Mouse (Mus musculus) thymus, postnatal 25 days (tissue): ENCODE results near the gene Rep15.

ENCODE experiments used
- DNase-seq: peaks from one replicate; pipeline ENCODE4 v3.0.0; 2022

Gene Rep15

DNA sequence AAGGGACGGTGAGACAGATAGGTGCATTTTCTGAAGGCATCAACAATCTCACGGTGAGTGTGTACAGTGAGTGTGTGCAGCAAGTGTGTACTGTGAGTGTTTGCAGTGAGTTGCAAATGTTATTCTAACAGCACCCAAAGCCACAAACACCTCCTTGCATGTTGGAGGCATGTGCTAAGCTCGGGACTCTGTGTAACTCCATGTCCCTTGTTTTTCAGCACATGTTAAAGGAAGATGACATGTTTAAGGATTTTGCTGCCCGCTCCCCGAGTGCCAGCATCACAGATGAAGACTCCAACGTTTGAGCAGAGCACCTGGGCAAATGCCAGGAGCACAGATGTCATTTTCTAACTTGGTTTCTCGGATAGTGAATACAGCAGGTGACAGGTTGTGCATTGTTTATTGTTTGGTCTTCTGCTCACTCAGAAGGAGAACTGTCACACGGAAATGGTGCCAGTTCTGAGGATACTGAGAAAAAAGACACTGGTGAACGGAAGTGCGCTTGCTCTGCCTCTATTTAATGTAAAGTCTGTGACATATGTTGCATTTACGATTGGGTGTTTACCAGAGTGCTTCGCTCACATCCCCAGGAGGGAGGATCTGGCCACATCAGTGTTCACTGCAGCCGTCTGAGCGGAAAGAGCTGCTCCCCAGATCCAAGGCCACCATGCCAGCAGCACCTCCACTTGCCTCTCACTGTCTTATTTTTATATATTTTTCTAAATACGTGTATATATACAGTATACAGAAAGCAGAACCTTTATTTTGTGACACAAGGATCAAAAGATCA is 2.1 kb upstream of the Rep15 start:
- DNase-seq: no peak

DNA sequence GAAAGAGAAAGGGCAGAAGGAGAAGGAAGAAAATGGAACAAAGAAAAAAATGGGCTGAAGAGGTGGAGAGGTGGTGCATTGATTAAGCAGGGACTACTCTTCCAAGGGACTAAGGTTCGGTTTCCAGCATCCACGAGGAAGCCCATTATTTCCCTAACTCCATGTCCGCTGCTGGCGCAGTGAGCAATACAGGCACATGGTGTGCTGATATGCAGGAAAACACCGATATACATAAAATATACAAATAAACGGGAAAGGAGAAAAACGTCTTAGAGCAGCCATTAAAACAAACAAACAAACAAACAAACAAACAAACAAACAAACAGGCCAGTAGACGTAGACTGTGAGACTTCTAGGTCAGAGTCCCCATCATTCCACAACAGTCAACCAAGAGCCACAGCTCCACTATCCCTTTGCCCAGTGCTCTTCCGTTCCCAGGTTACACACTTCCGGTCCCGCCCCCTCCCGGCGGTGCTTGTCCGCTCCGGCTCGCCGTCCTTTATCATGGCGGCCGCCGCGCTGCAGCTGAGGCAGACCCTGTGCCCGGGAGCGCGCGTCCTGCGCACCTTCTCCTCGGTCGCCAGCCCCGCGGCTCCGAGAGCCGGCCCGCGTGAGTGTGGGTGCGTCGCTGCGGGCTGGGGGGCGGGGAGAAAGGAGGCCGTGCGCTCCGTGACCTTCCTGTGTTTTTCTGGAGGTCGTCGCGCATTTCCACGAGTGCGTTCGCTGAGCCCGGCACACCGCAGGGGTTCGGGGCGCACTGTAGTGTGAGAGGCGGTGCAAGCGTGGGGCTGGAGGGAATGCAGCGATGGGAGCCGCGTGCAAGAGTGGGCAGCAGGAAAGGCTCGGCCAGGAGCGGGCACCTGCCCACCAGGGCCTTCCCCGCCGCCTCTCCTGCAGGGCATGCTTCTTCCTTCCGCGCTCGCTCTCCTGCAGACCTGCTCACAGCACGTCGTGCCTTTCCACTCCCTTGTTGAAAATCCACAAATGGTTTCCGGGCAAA is 10.2 kb downstream of the Rep15 start, which contains the start of gene Mrps35:
TSS of gene Mrps35 (plus strand) at position 474 of the 1,000 bp plus-strand sequence.
- peak; percentile 89 for DNase-seq

GRCm38 (mm10) chr6:147043633-147044032 is 11.2 kb downstream of the Rep15 start:
- DNase-seq: no peak

DNA sequence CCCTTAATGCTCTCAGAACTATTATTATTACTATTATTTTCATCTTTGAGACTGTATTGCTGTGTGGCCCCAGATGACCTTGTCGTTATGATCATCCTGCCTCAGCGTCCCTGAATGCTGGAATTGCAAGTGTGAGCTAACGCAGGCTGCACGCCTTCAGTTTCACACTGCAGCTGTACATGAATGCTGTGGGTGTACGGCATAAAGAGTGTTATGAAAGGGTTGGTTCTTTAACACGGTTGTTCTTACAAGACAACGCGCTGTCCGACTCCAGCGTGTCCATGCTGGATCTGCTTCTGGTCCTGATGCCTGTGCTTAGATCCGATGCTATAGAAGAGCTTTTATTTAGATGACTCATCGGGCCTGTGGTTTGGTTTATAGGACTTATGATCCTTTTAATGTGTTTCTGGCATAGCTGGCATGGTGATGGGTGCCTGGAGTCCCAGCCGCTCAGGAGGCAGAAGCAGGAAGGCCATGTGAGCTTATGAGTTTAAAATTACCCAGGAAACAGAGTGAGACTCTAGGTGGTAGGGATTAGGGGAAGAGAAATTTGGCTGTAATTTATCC is 16.9 kb downstream of the Rep15 start:
- DNase-seq: no peak

GRCm38 (mm10) chr6:147051666-147052065 is 19.3 kb downstream of the Rep15 start:
- no peak for DNase-seq

- no peak for DNase-seq
These were observed 20.1 kb downstream of the Rep15 start for GRCm38 (mm10) chr6:147052440-147052839.

DNA sequence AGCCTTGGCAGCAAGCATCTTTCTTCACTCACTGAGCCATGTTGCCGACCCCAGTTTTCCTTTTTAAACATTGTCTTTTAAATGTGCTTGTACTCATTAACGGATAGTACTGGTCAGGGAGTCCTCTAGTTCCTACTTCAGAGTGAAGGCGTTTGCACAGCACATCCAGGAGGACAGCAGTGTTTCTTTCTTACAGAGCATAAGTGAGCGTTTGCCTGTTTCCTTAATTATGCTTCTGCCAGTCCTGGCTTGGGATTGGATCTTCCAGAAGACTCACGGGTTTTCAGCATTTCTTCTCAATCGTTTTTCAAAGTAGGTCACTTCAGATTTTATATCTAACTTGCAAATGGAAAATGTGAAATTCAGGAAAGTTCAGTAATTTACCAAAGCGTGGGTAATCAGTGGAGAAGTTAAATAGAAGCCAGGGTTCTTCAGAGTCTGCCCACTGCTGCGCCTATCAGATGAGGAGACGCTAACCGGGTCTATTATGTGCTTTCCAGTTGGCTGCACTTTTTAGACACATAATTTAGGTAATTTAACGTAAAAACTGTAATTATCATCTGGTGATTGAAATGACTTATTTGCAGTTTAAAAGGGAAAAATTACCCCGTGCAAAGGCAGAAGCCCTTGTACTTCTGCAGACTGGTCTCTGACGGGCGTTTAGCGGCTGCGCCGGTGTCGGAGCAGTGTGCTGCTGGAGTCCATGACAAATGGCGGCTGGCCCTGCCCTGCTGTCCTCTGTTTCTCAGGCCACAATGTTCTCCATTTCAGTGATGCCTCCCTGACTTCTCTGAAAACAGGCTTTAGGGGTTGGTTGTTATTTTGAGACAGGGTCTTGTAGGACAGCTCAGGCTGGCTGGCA is 21.6 kb downstream of the Rep15 start:
- no peak for DNase-seq

GRCm38 (mm10) chr6:147055374-147055977 is 23.1 kb downstream of the Rep15 start:
- DNase-seq: no peak

GRCm38 (mm10) chr6:147059326-147059725 is 26.9 kb downstream of the Rep15 start:
- DNase-seq: no peak

DNA sequence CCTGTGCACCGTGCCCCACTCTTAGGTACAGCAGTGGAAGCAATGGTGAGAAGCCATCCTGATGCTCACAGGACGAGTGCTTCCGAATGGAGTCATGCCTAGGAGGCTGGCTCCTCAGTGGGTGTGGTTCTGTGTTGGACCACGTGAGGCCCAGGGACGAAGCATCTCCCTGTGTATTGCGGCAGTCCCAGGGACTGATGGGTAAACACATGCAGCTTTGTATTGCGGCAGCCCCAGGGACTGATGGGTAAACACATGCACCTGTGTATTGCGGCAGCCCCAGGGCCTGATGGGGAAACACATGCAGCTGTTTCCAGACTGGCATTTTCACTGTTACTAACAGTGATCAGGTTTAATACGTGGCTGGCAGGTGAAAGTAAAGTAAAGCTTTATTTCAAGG is 29.2 kb downstream of the Rep15 start:
- no peak for DNase-seq

- DNase-seq: no peak
These were observed 29.6 kb downstream of the Rep15 start for GRCm38 (mm10) chr6:147062034-147062433.

GRCm38 (mm10) chr6:147062694-147063093 is 30.3 kb downstream of the Rep15 start:
- DNase-seq: no peak

GRCm38 (mm10) chr6:147064226-147064943 is 32.0 kb downstream of the Rep15 start:
- DNase-seq: no peak

DNA sequence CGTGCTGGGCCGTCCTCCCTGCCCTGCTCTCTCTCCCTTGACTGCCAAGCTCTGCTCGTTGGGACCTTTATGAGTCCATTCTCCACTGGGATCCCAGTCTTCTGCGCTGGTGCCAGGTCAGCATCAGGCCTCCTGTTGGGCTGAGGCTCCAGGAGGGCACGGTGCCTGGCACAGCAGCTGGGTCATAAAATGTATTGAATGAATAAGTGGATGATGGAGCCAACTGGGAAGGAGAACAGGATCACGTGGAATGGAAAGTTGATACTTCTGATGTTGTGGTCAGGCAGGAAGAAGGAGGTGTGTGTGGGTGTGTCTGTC is 32.5 kb downstream of the Rep15 start:
- DNase-seq: no peak

DNA sequence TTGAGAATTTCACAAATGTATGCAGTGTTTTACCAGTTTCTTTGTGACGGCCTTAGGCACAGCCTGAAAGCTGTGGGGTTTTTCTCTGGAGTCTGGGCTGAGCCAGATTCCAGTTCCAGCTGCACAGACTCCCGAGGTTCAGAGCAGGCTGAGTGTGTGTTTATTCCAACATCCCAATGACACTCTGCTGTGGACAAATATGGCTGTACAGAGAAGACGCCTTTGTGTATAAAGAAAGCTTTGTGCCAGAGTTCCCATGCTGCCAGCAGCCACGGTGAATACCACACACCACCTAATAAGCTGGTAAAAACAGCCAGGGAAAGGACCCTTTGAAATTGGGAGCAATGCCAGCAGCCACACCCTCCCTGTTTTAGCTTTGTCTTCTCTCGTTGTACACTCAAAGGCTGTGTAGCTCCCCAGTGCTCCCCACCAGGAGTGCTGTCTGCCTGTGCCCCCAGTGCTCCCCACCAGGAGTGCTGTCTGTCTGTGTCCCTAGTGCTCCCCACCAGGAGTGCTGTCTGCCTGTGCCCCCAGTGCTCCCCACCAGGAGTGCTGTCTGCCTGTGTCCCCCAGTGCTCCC is 43.5 kb downstream of the Rep15 start:
- no peak for DNase-seq

DNA sequence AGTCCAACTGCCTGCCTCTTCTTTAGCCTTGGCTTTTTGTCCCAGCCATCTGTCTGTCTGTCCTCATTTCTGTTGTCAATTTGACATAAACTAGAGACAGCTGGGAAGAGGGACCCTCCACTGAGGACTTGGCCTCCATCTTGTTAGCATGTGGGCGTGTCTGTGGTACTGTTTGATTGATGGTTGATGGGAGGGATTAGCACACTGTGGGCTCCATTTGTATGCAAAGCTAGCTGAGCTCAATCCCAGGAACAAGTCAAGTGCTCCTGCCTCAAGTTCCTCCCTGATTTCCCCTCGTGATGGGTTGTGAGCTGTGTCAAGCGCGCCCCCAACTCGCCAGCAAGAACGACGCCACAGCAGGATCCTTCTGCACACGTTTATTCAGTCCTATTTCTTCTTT is 44.5 kb downstream of the Rep15 start:
- DNase-seq: no peak

DNA sequence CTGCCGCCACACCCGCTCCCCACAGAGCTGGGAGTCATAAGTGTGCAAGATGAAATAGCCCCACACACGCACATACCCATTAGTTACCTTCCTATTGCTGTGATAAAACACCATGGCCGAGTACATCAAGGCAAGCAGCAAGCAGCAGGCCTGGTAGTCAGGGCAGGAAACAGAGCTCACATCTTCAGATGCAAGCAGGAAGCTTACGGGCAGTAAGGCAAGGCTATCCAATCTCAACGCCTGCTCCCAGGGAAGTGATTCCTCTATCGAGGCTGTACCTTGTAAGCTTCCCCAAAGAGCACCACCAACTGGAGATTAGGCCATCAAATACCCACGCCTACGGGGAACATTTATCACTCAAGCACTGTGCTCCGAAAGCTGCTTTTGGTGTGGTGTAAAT is 47.5 kb downstream of the Rep15 start:
- no peak for DNase-seq
